Mouse (Mus musculus) lung, embryonic 16.5 days (tissue): ENCODE measurements around the gene Hoxd10. TPM values are rescaled to one million over a fixed set of nuclear protein-coding genes. Genes with fewer than 3 reads are reported as not detected.

ENCODE experiments used
- ATAC-seq: fragments of 200-750 bp; cut with Nextera tagmentation; 2 replicates; pipeline ENCODE4 v1.8.0; 2017; ENCODE audit warnings: low read depth, mild to moderate bottlenecking, moderate library complexity
- H3K27ac ChIP-seq: fragments of 300-500 bp; sonication (generic); 2 replicates; pipeline ENCODE4 v1.5.1; 2014; ENCODE audit warnings: mild to moderate bottlenecking, control low read depth, low read length
- H3K27me3 ChIP-seq: fragments of 300-500 bp; sonication (generic); 2 replicates; pipeline ENCODE4 v1.6.1; 2014; ENCODE audit warnings: low read depth, low read length, mixed read lengths; ENCODE audit not compliant: control insufficient read depth, insufficient read depth
- H3K36me3 ChIP-seq: fragments of 300-500 bp; sonication (generic); 2 replicates; pipeline ENCODE4 v1.6.1; 2014; ENCODE audit warnings: low read length; ENCODE audit not compliant: control insufficient read depth, insufficient read depth
- H3K4me1 ChIP-seq: fragments of 300-500 bp; sonication (generic); replicated peaks from 2 replicates; pipeline ENCODE4 v1.6.1; 2014; ENCODE audit warnings: low read length, mixed read lengths; ENCODE audit not compliant: control insufficient read depth, insufficient read depth
- H3K4me2 ChIP-seq: fragments of 300-500 bp; sonication (generic); 2 replicates; pipeline ENCODE4 v1.6.1; 2014; ENCODE audit warnings: low read depth, low read length, control low read depth
- H3K4me3 ChIP-seq: fragments of 300-500 bp; sonication (generic); 2 replicates; pipeline ENCODE4 v1.5.1; 2014; ENCODE audit warnings: mild to moderate bottlenecking, low read length, control low read depth
- H3K9ac ChIP-seq: fragments of 300-500 bp; sonication (generic); 2 replicates; pipeline ENCODE4 v1.6.1; 2014; ENCODE audit warnings: low read length, control low read depth
- H3K9me3 ChIP-seq: fragments of 300-500 bp; sonication (generic); 2 replicates; pipeline ENCODE4 v1.6.1; 2016; ENCODE audit warnings: low read length; ENCODE audit not compliant: control insufficient read depth
- WGBS: fragments of 180-500 bp; shearing (Covaris S2); extraction: QIAGEN DNeasy Blood & Tissue Kit; methylation state at CpG from one replicate; pipeline ENCODE4 v1.1.7; 2014; 5-methylcytosine and 5-hydroxymethylcytosine counted together
- polyA plus RNA-seq: library from polyadenylated mRNA; unstranded; fragments of >200 nt; fragmentation: Nextera tagmentation; extraction: Ambion mirVana; gene quantifications from 2 replicates; pipeline ENCODE4 v1.2.1, GENCODE M21; 2015

The Hoxd10 gene
- polyA plus RNA-seq, 1 experiment from 2014 or later = 0.19 TPM

GRCm38 (mm10) chr2:74704999-74705466, 13.3 kb downstream of the Hoxd10 start:
- peak overlapping the region; percentile 50 for H3K4me3 ChIP-seq
- H3K27me3 ChIP-seq = peaks cover 95% of the 10 kb centered on the region
- under 1% methylated on average over 21 of the region's 66 CpGs for WGBS
- H3K9ac ChIP-seq = peak overlapping the region; percentile 20; the same call in 1 of the 2 replicates
- peak; percentile 47 for ATAC-seq
- H3K4me2 ChIP-seq = peak overlapping the region; percentile 81
- H3K36me3 ChIP-seq = no peaks in the 10 kb centered on the region
- H3K4me1 ChIP-seq = peaks cover 10% of the 10 kb centered on the region
- no peaks in the 10 kb centered on the region for H3K9me3 ChIP-seq
- no peak overlapping the region for H3K27ac ChIP-seq

DNA sequence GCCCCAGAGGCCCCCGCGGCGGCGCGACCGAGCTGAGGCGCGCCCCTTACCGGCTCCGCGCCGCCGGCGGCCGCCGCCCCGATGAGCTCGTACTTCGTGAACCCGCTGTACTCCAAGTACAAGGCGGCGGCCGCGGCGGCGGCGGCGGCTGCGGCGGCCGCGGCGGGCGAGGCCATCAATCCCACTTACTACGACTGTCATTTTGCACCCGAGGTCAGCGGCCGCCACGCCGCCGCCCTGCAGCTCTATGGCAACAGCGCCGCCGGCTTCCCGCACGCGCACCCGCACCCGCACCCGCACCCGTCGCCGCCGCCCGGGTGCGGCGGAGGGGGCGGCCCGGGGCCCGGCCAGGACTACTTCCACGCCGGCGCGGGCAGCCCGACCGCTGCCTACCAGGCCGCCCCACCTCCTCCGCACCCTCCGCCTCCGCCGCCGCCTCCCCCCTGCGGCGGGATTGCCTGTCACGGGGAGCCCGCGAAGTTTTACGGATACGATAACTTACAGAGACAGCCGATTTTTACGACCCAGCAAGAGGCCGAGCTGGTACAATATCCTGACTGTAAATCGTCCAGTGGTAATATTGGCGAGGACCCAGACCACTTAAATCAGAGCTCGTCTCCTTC, 13.9 kb downstream of the Hoxd10 start:
- under 1% methylated on average over 54 of the region's 85 CpGs for WGBS
- no peaks in the 10 kb centered on the region for H3K36me3 ChIP-seq
- H3K9ac ChIP-seq = 0 out of 2 replicates have a peak overlapping the region, but pooled peaks have one; percentile 20
- H3K4me1 ChIP-seq = peaks cover 10% of the 10 kb centered on the region
- H3K4me3 ChIP-seq = peak overlapping the region; percentile 50
- peak; percentile 38 for ATAC-seq
- H3K4me2 ChIP-seq = peak overlapping the region; percentile 81
- H3K27ac ChIP-seq = no peak overlapping the region
- H3K27me3 ChIP-seq = peaks cover 95% of the 10 kb centered on the region
- no peaks in the 10 kb centered on the region for H3K9me3 ChIP-seq

DNA sequence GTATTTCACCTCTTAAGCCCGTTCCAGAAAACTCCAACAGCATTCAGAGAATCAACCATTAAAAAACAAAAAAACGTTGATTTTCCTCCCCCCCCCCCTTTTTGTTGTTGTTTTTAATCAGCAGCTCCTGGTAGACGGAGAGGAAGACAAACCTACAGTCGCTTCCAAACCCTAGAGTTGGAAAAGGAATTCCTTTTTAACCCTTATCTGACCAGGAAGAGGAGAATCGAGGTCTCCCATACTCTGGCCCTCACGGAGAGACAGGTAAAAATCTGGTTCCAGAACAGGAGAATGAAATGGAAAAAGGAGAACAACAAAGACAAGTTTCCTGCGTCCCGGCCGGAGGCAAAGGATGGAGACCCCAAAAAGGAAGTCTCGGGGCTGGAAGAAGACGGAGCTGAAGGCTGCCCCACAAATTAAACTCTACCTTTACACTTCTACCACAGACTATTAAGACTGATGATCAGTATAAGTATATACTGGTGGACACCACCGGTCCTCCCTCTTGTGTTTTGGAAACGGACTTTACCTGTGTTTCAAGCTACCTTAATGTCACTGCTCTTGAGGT, 14.8 kb downstream of the Hoxd10 start:
- WGBS = 2% methylated on average over 13 of the region's 13 CpGs
- Histone ChIP-seq H3K27me3 (peaks cover 93% of the 10 kb centered on the region), H3K9me3 (no peaks in the 10 kb centered on the region), H3K4me3 (no peak overlapping the region), H3K36me3 (no peaks in the 10 kb centered on the region), H3K27ac (no peak overlapping the region), H3K4me1 (peaks cover 10% of the 10 kb centered on the region), H3K4me2 (no peak overlapping the region), H3K9ac (no peak overlapping the region)
- no peak for ATAC-seq

DNA sequence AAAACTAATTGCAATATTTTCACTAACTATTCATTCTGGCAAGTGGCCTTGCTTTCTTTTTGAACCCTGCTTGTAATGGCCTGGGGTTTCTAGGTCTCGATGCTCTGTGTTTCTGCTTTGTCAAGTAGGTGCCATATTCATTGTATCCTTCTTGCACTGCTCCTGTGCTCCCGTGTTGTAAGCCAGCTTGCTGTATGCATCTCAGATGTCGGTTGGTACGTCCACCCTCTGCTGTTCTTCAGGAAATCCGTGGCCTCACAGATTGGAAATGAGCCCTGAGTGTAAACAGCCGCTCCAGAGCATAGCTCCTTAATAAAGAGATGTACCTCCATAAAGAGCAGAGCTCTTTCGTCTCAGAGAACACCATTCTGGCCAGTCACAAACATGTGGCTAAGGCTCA, 15.9 kb downstream of the Hoxd10 start:
- H3K4me1 ChIP-seq = peaks cover 13% of the 10 kb centered on the region
- H3K4me2 ChIP-seq = no peak overlapping the region
- H3K4me3 ChIP-seq = no peak overlapping the region
- H3K9ac ChIP-seq = no peak overlapping the region
- peaks cover 95% of the 10 kb centered on the region for H3K27me3 ChIP-seq
- ATAC-seq = no peak
- H3K36me3 ChIP-seq = no peaks in the 10 kb centered on the region
- H3K9me3 ChIP-seq = no peaks in the 10 kb centered on the region
- 9% methylated on average over 7 of the region's 7 CpGs for WGBS
- no peak overlapping the region for H3K27ac ChIP-seq

- Histone ChIP-seq H3K27ac (no peak overlapping the region), H3K4me3 (no peak overlapping the region), H3K4me2 (no peak overlapping the region)
Observed at GRCm38 (mm10) chr2:74708676-74709075, 17.0 kb downstream of the Hoxd10 start.

DNA sequence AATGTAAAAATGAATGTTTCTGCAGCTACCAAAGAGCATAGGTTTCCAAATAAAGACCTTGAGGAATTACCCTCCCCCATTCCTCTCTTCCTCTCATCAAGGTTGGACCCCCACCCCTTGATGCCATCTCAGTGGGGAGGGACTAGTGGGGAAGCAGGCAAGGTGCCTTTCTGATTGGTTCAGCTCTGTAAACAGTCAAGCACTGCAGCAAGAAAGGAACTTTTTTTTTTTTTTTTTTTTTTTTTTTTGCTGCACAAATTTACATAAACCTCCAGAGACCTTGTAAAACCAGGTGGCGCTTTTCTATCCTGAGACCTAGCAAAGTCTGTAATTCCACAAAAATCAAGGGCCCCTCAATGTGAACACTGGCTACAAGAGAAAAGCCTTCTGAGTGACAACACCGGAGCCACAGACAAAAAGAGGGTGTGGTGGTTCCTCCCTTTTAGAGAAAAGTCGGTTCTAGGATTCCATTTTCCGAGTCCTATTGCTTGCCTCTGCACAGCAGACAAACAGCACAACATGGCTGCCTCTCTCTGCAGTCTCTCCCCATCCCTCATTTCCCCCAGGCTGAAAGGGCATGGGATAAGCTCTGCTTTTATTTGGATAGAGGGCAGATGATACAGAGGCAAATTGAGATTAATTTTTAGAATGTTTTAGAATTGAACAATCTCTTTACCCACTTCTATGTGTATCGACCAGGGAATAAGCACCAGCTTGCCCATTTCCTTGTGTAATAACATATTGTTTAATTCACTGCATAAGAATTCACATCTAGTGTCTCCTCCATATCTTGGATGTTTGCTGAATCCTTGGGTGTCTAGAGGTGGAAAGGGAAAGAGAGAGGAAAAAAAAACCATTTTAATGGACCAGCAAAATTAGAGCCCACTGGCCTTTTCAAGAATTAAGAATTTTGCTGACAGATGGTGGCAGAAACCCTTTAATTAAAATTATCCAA, 18.0 kb downstream of the Hoxd10 start:
- peaks cover 13% of the 10 kb centered on the region for H3K4me1 ChIP-seq
- H3K4me3 ChIP-seq = no peak overlapping the region
- H3K27me3 ChIP-seq = peaks cover 94% of the 10 kb centered on the region
- no peak overlapping the region for H3K27ac ChIP-seq
- H3K4me2 ChIP-seq = no peak overlapping the region
- WGBS = 5% methylated on average over 5 of the region's 5 CpGs
- no peaks in the 10 kb centered on the region for H3K36me3 ChIP-seq
- H3K9me3 ChIP-seq = no peaks in the 10 kb centered on the region
- no peak for ATAC-seq
- no peak overlapping the region for H3K9ac ChIP-seq

More at GRCm38 (mm10) chr2:74708676-74709075, 17.0 kb downstream of the Hoxd10 start:
- no peak for ATAC-seq
- H3K9ac ChIP-seq = no peak overlapping the region
- WGBS = 12% methylated on average over 4 of the region's 4 CpGs
- H3K27me3 ChIP-seq = peaks cover 94% of the 10 kb centered on the region
- peaks cover 13% of the 10 kb centered on the region for H3K4me1 ChIP-seq
- no peaks in the 10 kb centered on the region for H3K36me3 ChIP-seq
- no peaks in the 10 kb centered on the region for H3K9me3 ChIP-seq

DNA sequence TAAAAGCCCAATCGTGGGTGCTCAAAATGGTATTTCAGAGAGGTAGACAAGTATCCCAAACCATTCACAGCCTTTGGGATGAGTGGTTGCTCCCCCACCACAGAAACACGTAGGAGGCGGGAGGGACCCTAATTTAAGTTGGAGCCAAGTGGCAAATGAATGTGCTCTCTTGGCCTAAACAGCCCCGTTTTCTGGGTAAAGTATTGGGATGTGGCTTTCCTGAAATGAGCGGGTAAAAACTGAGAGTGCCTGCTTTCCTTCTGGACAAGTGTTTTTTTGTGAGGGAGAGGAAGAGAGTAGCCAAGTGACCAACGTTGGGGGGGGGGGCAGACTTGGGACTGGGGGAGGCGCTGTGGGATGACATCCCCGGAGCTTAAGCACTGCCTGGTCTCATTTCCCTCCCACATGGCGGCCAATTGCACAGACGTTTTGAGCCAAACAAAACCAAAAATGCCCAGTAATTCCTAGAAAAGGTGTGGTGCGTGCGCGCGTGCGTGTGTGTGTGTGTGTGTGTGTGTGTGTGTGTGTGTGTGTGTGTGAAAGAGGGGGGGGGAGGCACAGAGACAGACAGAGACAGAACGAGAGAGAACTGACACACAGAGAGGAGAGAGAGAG, 19.3 kb downstream of the Hoxd10 start:
- Histone ChIP-seq H3K4me3 (no peak overlapping the region), H3K9ac (no peak overlapping the region)

GRCm38 (mm10) chr2:74711721-74712621, 20.2 kb downstream of the Hoxd10 start, which contains the start of the genes Hoxd3 and Hoxd4:
TSS of gene Hoxd3 (plus strand) at chr2:74711927.
TSS of gene Hoxd4 (plus strand) at chr2:74711929.
- Histone ChIP-seq H3K9me3 (no peaks in the 10 kb centered on the region), H3K4me2 (peak within 1 kb of the TSS; percentile 43), H3K27me3 (peaks cover 94% of the 10 kb centered on the region), H3K36me3 (no peaks in the 10 kb centered on the region), H3K27ac (no peak within 1 kb of the TSS), H3K9ac (no peak within 1 kb of the TSS), H3K4me3 (peak within 1 kb of the TSS; percentile 31), H3K4me1 (peaks cover 5% of the 10 kb centered on the region; the same call in 1 of the 2 replicates)
- peak; percentile 26; the same call in 1 of the 2 replicates for ATAC-seq
- WGBS = under 1% methylated on average over 65 of the region's 65 CpGs

More for the DNA sequence above, 19.3 kb downstream of the Hoxd10 start:
- WGBS = under 1% methylated on average over 16 of the region's 16 CpGs
- H3K4me2 ChIP-seq = no peak overlapping the region
- no peaks in the 10 kb centered on the region for H3K9me3 ChIP-seq
- H3K27me3 ChIP-seq = peaks cover 94% of the 10 kb centered on the region
- H3K4me1 ChIP-seq = peaks cover 5% of the 10 kb centered on the region; the same call in 1 of the 2 replicates
- no peak overlapping the region for H3K27ac ChIP-seq
- no peaks in the 10 kb centered on the region for H3K36me3 ChIP-seq
- ATAC-seq = no peak
